Mouse (Mus musculus) forebrain, embryonic 16.5 days (tissue): ENCODE data around the gene Gns. TPM values are rescaled to one million over a fixed set of nuclear protein-coding genes. Genes with fewer than 3 reads are reported as not detected.

Source experiments
- ATAC-seq: fragments of 200-750 bp; cut with Nextera tagmentation; 2 replicates; pipeline ENCODE4 v1.8.0; 2017; ENCODE audit warnings: mild to moderate bottlenecking, moderate library complexity
- H3K27ac ChIP-seq: fragments of 300-500 bp; sonication (generic); 2 replicates; pipeline ENCODE4 v1.5.1; 2014; ENCODE audit warnings: low read length, control low read depth
- H3K27me3 ChIP-seq: fragments of 300-500 bp; sonication (generic); replicated peaks from 2 replicates; pipeline ENCODE4 v1.6.1; 2014; ENCODE audit warnings: low read length; ENCODE audit not compliant: control insufficient read depth, insufficient read depth
- H3K36me3 ChIP-seq: fragments of 300-500 bp; sonication (generic); 2 replicates; pipeline ENCODE4 v1.6.1; 2014; ENCODE audit not compliant: control insufficient read depth, insufficient read depth
- H3K4me1 ChIP-seq: fragments of 300-500 bp; sonication (generic); replicated peaks from 2 replicates; pipeline ENCODE4 v1.6.1; 2014; ENCODE audit warnings: low read length; ENCODE audit not compliant: control insufficient read depth, insufficient read depth
- H3K4me2 ChIP-seq: fragments of 300-500 bp; sonication (generic); 2 replicates; pipeline ENCODE4 v1.6.1; 2014; ENCODE audit warnings: mild to moderate bottlenecking, low read length, control low read depth
- H3K4me3 ChIP-seq: fragments of 300-500 bp; sonication (generic); replicated peaks from 2 replicates; pipeline ENCODE4 v1.5.1; 2014; ENCODE audit warnings: mild to moderate bottlenecking, low read length, control low read depth
- H3K9ac ChIP-seq: fragments of 300-500 bp; sonication (generic); replicated peaks from 2 replicates; pipeline ENCODE4 v1.6.1; 2014; ENCODE audit warnings: low read depth, low read length, control low read depth
- H3K9me3 ChIP-seq: fragments of 300-500 bp; sonication (generic); 2 replicates; pipeline ENCODE4 v1.6.1; 2016; ENCODE audit warnings: low read length; ENCODE audit not compliant: control insufficient read depth
- WGBS: fragments of 180-500 bp; shearing (Covaris S2); extraction: QIAGEN DNeasy Blood & Tissue Kit; methylation state at CpG from one replicate; pipeline ENCODE4 v1.1.7; 2014; 5-methylcytosine and 5-hydroxymethylcytosine counted together
- polyA plus RNA-seq: library from polyadenylated mRNA; unstranded; fragments of >200 nt; fragmentation: Nextera tagmentation; extraction: Ambion mirVana; gene quantifications from 2 replicates; pipeline ENCODE4 v1.2.1, GENCODE M21; 2015

Gene Gns
- polyA plus RNA-seq, 1 experiment from 2014 or later = 35.2 TPM

- H3K36me3 ChIP-seq = no peaks in the 10 kb centered on the region
- WGBS = 83% methylated on average over 15 of the region's 15 CpGs
- H3K4me3 ChIP-seq = no peak overlapping the region
- no peaks in the 10 kb centered on the region for H3K27me3 ChIP-seq
- H3K9me3 ChIP-seq = no peaks in the 10 kb centered on the region
- no peak overlapping the region for H3K9ac ChIP-seq
- no peak overlapping the region for H3K27ac ChIP-seq
- no peak overlapping the region for H3K4me2 ChIP-seq
- peaks cover 23% of the 10 kb centered on the region for H3K4me1 ChIP-seq
- ATAC-seq = no peak
Observed at GRCm38 (mm10) chr10:121430764-121431540, 66.1 kb downstream of the Gns start.

GRCm38 (mm10) chr10:121432041-121432634, 67.2 kb downstream of the Gns start:
- WGBS = 39% methylated on average over 12 of the region's 12 CpGs
- no peak overlapping the region for H3K4me3 ChIP-seq
- H3K9ac ChIP-seq = no peak overlapping the region
- no peak overlapping the region; the same call in 1 of the 2 replicates for H3K27ac ChIP-seq
- H3K9me3 ChIP-seq = no peaks in the 10 kb centered on the region
- ATAC-seq = peak; percentile 56
- peaks cover 23% of the 10 kb centered on the region for H3K4me1 ChIP-seq
- no peak overlapping the region for H3K4me2 ChIP-seq
- H3K27me3 ChIP-seq = no peaks in the 10 kb centered on the region
- H3K36me3 ChIP-seq = no peaks in the 10 kb centered on the region

- Histone ChIP-seq H3K36me3 (no peaks in the 10 kb centered on the region), H3K4me1 (peaks cover 23% of the 10 kb centered on the region), H3K27ac (peak overlapping the region; percentile 21; the same call in 1 of the 2 replicates), H3K4me3 (no peak overlapping the region), H3K27me3 (no peaks in the 10 kb centered on the region), H3K9ac (peak overlapping the region; percentile 42), H3K9me3 (no peaks in the 10 kb centered on the region), H3K4me2 (no peak overlapping the region)
- 17% methylated on average over 16 of the region's 16 CpGs for WGBS
- no peak for ATAC-seq
Observed at GRCm38 (mm10) chr10:121432635-121433280, 67.9 kb downstream of the Gns start.

- 77% methylated on average over 15 of the region's 15 CpGs for WGBS
Observed at GRCm38 (mm10) chr10:121434441-121435103, 69.7 kb downstream of the Gns start.

GRCm38 (mm10) chr10:121435546-121436257, 70.8 kb downstream of the Gns start:
- WGBS = 88% methylated on average over 28 of the region's 28 CpGs
- Histone ChIP-seq H3K27ac (no peak overlapping the region), H3K27me3 (no peaks in the 10 kb centered on the region), H3K36me3 (no peaks in the 10 kb centered on the region), H3K4me3 (no peak overlapping the region), H3K4me1 (peaks cover 11% of the 10 kb centered on the region), H3K4me2 (no peak overlapping the region), H3K9ac (no peak overlapping the region), H3K9me3 (no peaks in the 10 kb centered on the region)
- no peak for ATAC-seq

More at GRCm38 (mm10) chr10:121434441-121435103, 69.7 kb downstream of the Gns start:
- no peak overlapping the region for H3K4me2 ChIP-seq
- no peak overlapping the region for H3K27ac ChIP-seq
- H3K9ac ChIP-seq = no peak overlapping the region
- no peaks in the 10 kb centered on the region for H3K27me3 ChIP-seq
- no peak for ATAC-seq
- H3K4me3 ChIP-seq = no peak overlapping the region
- no peaks in the 10 kb centered on the region for H3K9me3 ChIP-seq
- peaks cover 19% of the 10 kb centered on the region for H3K4me1 ChIP-seq
- H3K36me3 ChIP-seq = no peaks in the 10 kb centered on the region

- ATAC-seq = no peak
- H3K27ac ChIP-seq = no peak overlapping the region
- no peaks in the 10 kb centered on the region for H3K9me3 ChIP-seq
- no peak overlapping the region for H3K4me3 ChIP-seq
- H3K36me3 ChIP-seq = no peaks in the 10 kb centered on the region
- no peak overlapping the region for H3K9ac ChIP-seq
- H3K27me3 ChIP-seq = no peaks in the 10 kb centered on the region
- H3K4me1 ChIP-seq = peaks cover 11% of the 10 kb centered on the region
- H3K4me2 ChIP-seq = no peak overlapping the region
- 78% methylated on average over 8 of the region's 8 CpGs for WGBS
Observed at GRCm38 (mm10) chr10:121436258-121436645, 71.4 kb downstream of the Gns start.

GRCm38 (mm10) chr10:121436693-121437092, 71.8 kb downstream of the Gns start:
- Histone ChIP-seq H3K36me3 (no peaks in the 10 kb centered on the region), H3K27ac (no peak overlapping the region), H3K9ac (no peak overlapping the region), H3K4me1 (peaks cover 11% of the 10 kb centered on the region), H3K27me3 (no peaks in the 10 kb centered on the region), H3K4me3 (no peak overlapping the region), H3K4me2 (no peak overlapping the region), H3K9me3 (no peaks in the 10 kb centered on the region)
- WGBS = 78% methylated on average over 4 of the region's 4 CpGs
- ATAC-seq = no peak

DNA sequence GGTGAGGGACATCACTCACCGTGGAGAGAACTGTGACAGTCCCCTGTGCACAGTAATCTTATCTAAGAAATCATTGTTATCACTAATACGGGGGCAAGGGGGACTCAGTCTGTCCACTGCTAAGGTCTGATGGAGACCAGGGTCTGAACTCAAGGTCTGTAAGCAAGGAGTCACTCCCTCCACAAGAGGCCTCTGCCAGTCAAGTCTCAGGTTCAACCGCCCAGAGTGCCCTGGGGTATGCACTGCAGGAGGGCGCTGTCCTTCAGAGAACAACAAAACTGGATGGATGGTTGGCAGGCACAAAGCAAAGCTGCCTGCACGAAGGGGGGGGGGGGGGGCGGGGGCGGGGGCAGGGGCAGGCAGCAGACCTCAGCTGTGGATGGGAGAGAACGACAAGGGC, 73.2 kb downstream of the Gns start:
- no peak overlapping the region for H3K4me3 ChIP-seq
- WGBS = 70% methylated on average over 6 of the region's 8 CpGs
- no peaks in the 10 kb centered on the region for H3K36me3 ChIP-seq
- no peak overlapping the region for H3K4me2 ChIP-seq
- peaks cover 3% of the 10 kb centered on the region for H3K4me1 ChIP-seq
- H3K9me3 ChIP-seq = no peaks in the 10 kb centered on the region
- no peak overlapping the region for H3K27ac ChIP-seq
- H3K27me3 ChIP-seq = no peaks in the 10 kb centered on the region
- ATAC-seq = no peak
- no peak overlapping the region for H3K9ac ChIP-seq
